Mouse (Mus musculus) cerebellum, adult (tissue): ENCODE results near the gene Atp12a.

ENCODE experiments used
- ATAC-seq: cut with Nextera tagmentation; 2 replicates; pipeline ENCODE4 v1.9.2; 2017; ENCODE audit warnings: mild to moderate bottlenecking, moderate library complexity, mixed read lengths; ENCODE audit not compliant: insufficient number of reproducible peaks, low FRiP score, low TSS enrichment

The Atp12a gene

DNA sequence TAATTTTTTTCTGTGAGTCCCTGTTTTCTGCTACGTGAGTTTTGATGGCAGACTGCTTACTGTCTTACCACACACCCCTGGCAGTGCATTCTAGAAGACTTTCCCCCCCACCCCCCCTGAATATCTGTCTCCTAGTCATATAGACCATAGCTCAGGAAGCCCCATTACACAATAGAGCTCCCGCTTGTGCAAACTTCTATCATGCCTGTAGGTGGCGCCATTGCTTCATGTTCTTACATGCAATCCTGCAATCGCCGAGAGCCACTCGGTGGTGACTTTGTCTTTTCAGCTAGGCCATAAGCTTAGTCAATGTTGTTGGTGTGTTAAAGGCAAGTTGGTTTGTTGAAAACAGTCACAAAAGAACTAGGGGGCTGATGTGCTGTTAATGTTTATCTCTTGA, 10.9 kb downstream of the Atp12a start:
- peak; percentile 85 for ATAC-seq

DNA sequence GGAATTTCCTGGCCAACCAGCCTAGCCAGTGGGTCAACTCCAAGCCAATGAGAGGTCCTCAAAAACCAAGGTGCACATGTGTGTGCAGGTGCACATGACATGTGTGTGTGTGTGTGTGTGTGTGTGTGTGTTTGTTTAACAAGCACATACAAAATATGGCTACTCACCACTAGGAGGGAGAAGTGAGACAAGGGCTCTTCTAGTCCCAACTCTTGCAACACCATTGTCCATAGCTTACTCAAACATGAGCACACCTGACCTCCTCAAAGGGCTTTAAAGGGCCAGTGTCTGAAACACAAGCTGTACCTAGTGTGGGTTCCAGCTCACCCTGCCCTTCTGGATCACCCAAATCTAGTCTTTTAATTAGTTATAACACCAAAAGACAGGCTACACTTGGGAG, 12.9 kb downstream of the Atp12a start:
- no peak for ATAC-seq

DNA sequence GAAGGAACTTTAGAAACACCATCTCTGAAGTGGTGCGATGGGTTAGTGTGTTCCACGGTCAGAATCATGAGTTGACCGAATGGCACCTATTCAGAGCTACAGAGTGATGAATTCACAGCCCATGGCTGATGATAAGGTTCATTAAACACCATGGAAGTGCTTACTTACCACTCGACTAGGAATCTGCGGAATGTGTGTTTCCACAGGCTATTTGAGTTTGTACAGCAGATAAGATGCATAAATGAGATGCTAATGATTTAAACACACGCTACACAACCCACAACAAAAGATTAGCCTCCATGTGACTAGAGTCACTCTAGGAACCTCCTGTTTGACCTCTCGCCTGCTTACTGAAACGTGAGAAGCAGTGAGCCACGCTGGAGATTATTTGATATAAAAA, 14.5 kb downstream of the Atp12a start:
- no peak for ATAC-seq

DNA sequence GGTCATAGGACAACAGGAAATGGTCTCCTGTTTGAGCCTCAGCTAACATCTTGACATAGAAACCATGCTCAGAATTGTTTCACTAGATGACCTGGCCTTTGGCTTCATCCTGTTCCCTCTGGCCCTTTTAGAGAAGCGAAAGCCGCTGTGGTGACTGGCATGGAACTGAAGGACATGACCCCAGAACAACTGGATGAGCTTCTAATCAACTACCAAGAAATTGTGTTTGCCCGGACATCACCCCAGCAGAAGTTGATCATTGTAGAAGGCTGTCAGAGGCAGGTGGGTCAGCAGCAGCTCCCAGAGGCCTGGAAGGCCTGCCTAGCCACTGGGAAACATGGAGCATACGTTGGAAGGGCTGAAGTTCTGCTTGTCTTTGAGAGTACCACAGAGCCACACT, 17.5 kb downstream of the Atp12a start:
- no peak for ATAC-seq

DNA sequence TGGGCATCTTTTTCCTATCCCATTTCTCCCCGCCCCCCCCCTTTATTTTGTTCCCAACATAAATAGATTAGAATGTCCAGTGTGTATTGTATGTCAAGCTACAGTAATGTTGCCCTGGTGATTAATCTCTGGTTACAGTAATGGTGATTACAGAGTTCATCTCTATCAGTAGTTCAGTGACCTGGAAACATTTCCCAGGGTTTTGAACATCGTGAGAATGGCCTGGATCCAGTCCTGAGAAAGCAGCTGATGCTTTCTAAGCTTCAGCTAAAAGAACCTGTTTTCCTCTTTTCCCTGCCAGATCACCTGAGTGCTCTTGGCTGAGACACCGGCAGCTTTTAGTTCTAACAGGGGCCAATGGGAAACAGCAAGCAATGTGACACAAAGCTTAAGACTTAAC, 25.4 kb downstream of the Atp12a start:
- no peak for ATAC-seq

DNA sequence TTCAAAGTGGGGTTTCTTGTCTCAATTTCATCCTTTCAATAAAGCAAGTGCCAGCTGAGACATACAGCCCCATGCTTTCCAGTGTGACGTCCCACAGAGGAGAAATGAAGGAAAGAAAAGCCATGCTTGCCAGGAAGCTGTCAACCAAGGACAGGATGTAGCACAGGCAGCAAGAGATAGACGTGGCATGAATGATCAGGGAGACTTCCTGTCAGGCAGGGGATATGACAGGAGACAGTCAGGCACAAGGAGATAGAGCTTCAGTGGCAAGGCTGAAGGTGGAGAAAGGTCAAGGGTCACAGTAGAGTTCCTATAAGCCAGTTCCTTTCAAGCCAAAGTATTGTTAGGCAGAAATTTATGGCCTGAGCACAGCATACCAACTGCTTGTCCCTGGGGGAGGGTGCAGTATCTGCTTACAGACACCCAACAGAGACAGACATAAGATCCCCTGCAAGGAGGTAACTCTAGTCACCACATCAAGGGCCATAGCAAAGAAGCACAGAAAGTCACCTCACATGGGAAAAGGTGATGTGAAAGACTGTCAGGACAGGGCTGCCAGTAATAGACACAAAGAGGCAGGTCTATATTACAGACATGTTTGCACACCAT, 28.9 kb downstream of the Atp12a start:
- no peak for ATAC-seq

DNA sequence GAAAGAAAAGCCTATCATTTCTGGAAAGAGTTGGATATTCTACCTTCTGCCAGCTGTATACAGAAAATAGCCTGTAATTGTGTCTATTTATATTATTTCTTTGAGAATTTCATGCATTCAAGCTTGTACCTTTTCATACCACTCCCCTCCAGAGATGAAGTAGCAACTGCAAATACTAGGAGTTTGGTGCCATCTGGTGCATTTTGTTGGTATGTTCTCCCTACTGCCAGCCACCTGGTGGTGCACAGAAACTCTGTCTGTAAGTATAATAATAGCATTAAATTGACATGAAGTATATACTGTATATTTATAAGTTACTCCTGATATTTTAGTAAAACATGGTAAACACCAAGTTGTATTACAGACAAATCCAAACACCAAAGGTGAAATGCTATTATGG, 33.1 kb downstream of the Atp12a start:
- ATAC-seq, result no peak

DNA sequence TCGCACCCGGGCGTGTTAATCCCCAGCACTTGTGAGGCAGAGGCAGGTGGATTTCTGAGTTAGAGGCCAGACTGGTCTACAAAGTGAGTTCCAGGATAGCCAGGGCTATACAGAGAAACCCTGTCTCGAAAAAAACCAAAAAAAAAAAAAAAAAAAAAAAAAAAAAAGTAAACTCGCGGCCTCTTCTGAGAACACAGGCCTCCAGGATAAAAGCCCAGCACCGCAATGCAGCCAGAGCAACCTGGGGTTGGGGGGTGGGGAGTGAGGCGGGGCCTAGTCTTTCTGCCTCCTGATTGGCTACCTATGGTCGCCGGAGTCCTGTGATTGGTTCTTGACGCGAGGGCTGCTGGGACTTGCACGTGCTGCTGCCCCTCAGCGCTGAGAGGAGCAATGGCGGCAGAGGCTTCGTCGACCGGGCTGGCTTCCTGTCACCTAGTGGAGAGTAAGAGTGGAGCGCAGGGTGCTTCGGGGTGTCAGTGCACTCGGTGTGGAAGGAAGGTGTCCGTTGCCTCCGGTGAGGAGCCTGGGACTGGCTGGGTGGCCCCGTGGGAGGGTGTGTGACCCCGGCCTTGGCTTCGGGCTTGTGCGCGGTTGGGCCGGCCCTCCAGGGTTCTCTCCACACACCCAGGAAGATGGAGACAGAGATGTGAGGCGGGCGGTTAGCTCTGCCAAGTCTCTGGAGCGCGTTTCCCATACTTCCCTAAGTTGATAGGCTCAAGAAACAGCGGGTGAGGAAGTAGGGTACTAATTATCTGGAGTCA, 37.6 kb downstream of the Atp12a start, which contains the start of gene Rnf17:
TSS of gene Rnf17 (plus strand) at position 271 of the 761 bp plus-strand sequence.
- no peak for ATAC-seq

DNA sequence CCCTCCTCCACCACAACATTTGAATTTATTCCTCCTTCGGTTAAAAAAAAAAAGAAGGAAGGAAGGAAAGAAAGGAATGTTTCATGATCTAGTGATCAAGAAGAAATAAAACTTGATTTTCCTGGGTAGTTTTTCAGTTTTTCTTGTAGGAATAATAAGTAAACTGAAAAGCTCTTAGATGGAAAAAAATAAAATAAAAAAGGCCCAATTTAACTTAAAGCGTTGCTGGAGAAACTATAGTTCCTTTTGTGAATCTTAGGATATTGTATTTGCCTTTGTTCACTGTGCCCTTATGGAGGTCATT, 38.2 kb downstream of the Atp12a start:
- ATAC-seq, result no peak
